Mouse (Mus musculus): Measurements from ENCODE around the gene Spata45.

GRCm38 (mm10) chr1:191030182-191030581, 6.3 kb upstream of the Spata45 start:
- TF ChIP-seq ZNF384 (IDR thresholded peaks at IDR 0.05; ENCODE audit: low read depth, low read length) (no peak), ZC3H11A (IDR thresholded peaks at IDR 0.05; ENCODE audit: borderline replicate concordance, low read depth, low read length) (no peak), HCFC1 (IDR thresholded peaks at IDR 0.05; ENCODE audit: borderline replicate concordance, insufficient read depth, low read length) (no peak), MAFK (IDR thresholded peaks at IDR 0.05; ENCODE audit: insufficient read depth, low read depth, low read length) (no peak), CHD2 (IDR thresholded peaks at IDR 0.05; ENCODE audit: low read depth, low read length) (no peak)
